Mouse (Mus musculus) MEL (cell line): ENCODE measurements around the gene Ctcf. TPM values are rescaled to one million over a fixed set of nuclear protein-coding genes. Genes with fewer than 3 reads are reported as not detected.

Experiments used
- DNase-seq: peaks from one replicate; pipeline ENCODE4 v3.0.0; 2011; ENCODE audit warnings: low read depth, low spot score
- H3K27ac ChIP-seq: 2 replicates; pipeline ENCODE4 v1.5.1; 2012; ENCODE audit warnings: low read depth, mild to moderate bottlenecking, control low read depth, low read length, moderate library complexity; ENCODE audit not compliant: control insufficient read depth
- H3K27me3 ChIP-seq, 2 experiments: fragments of 150-350 bp in 1 of 2; sonication (generic) in 1 of 2; 2 replicates each; pipeline ENCODE4 v1.6.1; 2012; ENCODE audit warnings: low read length in 2 of 2, mild to moderate bottlenecking in 2 of 2, improper control_type of control experiment in 1 of 2, moderate library complexity in 1 of 2; ENCODE audit not compliant: insufficient read depth in 2 of 2, control insufficient read depth in 1 of 2
- H3K36me3 ChIP-seq, 2 experiments: 2 replicates each; pipeline ENCODE4 v1.6.1; 2012 to 2014; ENCODE audit warnings: low read length in 2 of 2, improper control_type of control experiment in 1 of 2, inconsistent platforms in 1 of 2, mild to moderate bottlenecking in 1 of 2; ENCODE audit not compliant: insufficient read depth in 2 of 2, control insufficient read depth in 1 of 2
- H3K4me1 ChIP-seq, 2 experiments: fragments of 150-350 bp in 1 of 2; sonication (generic) in 1 of 2; 2 replicates each; pipeline ENCODE4 v1.6.1; 2012; ENCODE audit warnings: low read length in 2 of 2, improper control_type of control experiment in 1 of 2, mild to moderate bottlenecking in 1 of 2; ENCODE audit not compliant: insufficient read depth in 2 of 2, control insufficient read depth in 1 of 2
- H3K4me3 ChIP-seq, 2 experiments: fragments of 150-350 bp in 1 of 2; sonication (generic) in 1 of 2; 2 replicates each; pipeline ENCODE4 v1.5.1; 2012; ENCODE audit warnings: low read depth in 2 of 2, low read length in 2 of 2, mild to moderate bottlenecking in 2 of 2, moderate library complexity in 2 of 2, control low read depth in 1 of 2, improper control_type of control experiment in 1 of 2; ENCODE audit not compliant: control insufficient read depth in 1 of 2, insufficient read depth in 1 of 2
- H3K79me2 ChIP-seq: 2 replicates; pipeline ENCODE4 v1.6.1; 2012; ENCODE audit warnings: mild to moderate bottlenecking, low read length, moderate library complexity; ENCODE audit not compliant: control insufficient read depth, poor library complexity, insufficient read depth
- H3K9ac ChIP-seq: 2 replicates; pipeline ENCODE4 v1.6.1; 2012; ENCODE audit warnings: low read depth, mild to moderate bottlenecking, control low read depth, low read length, moderate library complexity; ENCODE audit not compliant: control insufficient read depth, poor library complexity, severe bottlenecking
- H3K9me3 ChIP-seq: fragments of 150-350 bp; sonication (generic); replicated peaks from 2 replicates; pipeline ENCODE4 v1.6.1; 2012; ENCODE audit warnings: mild to moderate bottlenecking, low read length, improper control_type of control experiment, moderate library complexity; ENCODE audit not compliant: insufficient read depth
- BHLHE40 ChIP-seq: IDR thresholded peaks from 2 replicates; pipeline ENCODE4 v1.6.1; 2012; ENCODE audit warnings: low read depth, mild to moderate bottlenecking, inconsistent platforms, low read length, improper control_type of control experiment, borderline replicate concordance
- ELF1 ChIP-seq: IDR thresholded peaks from 2 replicates; pipeline ENCODE4 v1.6.1; 2014; ENCODE audit warnings: low read depth, mild to moderate bottlenecking, inconsistent platforms, low read length, improper control_type of control experiment, moderate library complexity
- ETS1 ChIP-seq: IDR thresholded peaks from 2 replicates; pipeline ENCODE4 v1.6.1; 2012; ENCODE audit warnings: low read depth, mild to moderate bottlenecking, inconsistent platforms, low read length, improper control_type of control experiment, moderate library complexity
- GABPA ChIP-seq: IDR thresholded peaks from 2 replicates; pipeline ENCODE4 v1.6.1; 2012; ENCODE audit warnings: low read depth, mild to moderate bottlenecking, inconsistent platforms, low read length, improper control_type of control experiment, moderate library complexity
- GATA1 ChIP-seq: IDR thresholded peaks from 2 replicates; pipeline ENCODE4 v1.6.1; 2011; ENCODE audit warnings: low read depth, low read length, improper control_type of control experiment
- MAFK ChIP-seq: IDR thresholded peaks from 2 replicates; pipeline ENCODE4 v1.6.1; 2011; ENCODE audit warnings: low read depth, mild to moderate bottlenecking, low read length, improper control_type of control experiment, borderline replicate concordance
- MAX ChIP-seq: IDR thresholded peaks from 2 replicates; pipeline ENCODE4 v1.6.1; 2011; ENCODE audit warnings: low read length, improper control_type of control experiment
- MAZ ChIP-seq: IDR thresholded peaks from 2 replicates; pipeline ENCODE4 v1.6.1; 2012; ENCODE audit warnings: low read depth, mild to moderate bottlenecking, inconsistent platforms, low read length, improper control_type of control experiment
- MYB ChIP-seq: IDR thresholded peaks from 2 replicates; pipeline ENCODE4 v1.6.1; 2011; ENCODE audit warnings: mild to moderate bottlenecking, low read depth, low read length, improper control_type of control experiment
- MYC ChIP-seq: IDR thresholded peaks from 2 replicates; pipeline ENCODE4 v1.6.1; 2011; ENCODE audit warnings: low read depth, mild to moderate bottlenecking, low read length, improper control_type of control experiment, moderate library complexity
- NRF1 ChIP-seq: IDR thresholded peaks from 2 replicates; pipeline ENCODE4 v1.6.1; 2014; ENCODE audit warnings: low read depth, mild to moderate bottlenecking, inconsistent platforms, low read length, improper control_type of control experiment, moderate library complexity; ENCODE audit not compliant: poor library complexity, insufficient read depth, severe bottlenecking
- POLR2A ChIP-seq, 2 experiments: IDR thresholded peaks; 2 replicates each; pipeline ENCODE4 v1.6.1; 2011 to 2012; ENCODE audit warnings: low read length in 2 of 2, mild to moderate bottlenecking in 2 of 2, control low read depth in 1 of 2, improper control_type of control experiment in 1 of 2, low read depth in 1 of 2, moderate library complexity in 1 of 2; ENCODE audit not compliant: control insufficient read depth in 1 of 2, insufficient read depth in 1 of 2, poor library complexity in 1 of 2
- POLR2AphosphoS2 ChIP-seq: IDR thresholded peaks from 2 replicates; pipeline ENCODE4 v1.6.1; 2011; ENCODE audit warnings: low read length, improper control_type of control experiment
- RAD21 ChIP-seq: IDR thresholded peaks from 2 replicates; pipeline ENCODE4 v1.6.1; 2011; ENCODE audit warnings: mild to moderate bottlenecking, low read depth, low read length, improper control_type of control experiment
- SIN3A ChIP-seq: IDR thresholded peaks from 2 replicates; pipeline ENCODE4 v1.6.1; 2012; ENCODE audit warnings: low read length, improper control_type of control experiment, inconsistent platforms
- UBTF ChIP-seq: IDR thresholded peaks from 2 replicates; pipeline ENCODE4 v1.6.1; 2012; ENCODE audit warnings: low read depth, mild to moderate bottlenecking, inconsistent platforms, low read length, improper control_type of control experiment, moderate library complexity, borderline replicate concordance; ENCODE audit not compliant: insufficient read depth
- USF1 ChIP-seq: IDR thresholded peaks from 2 replicates; pipeline ENCODE4 v1.6.1; 2014; ENCODE audit warnings: low read depth, mild to moderate bottlenecking, inconsistent platforms, low read length, improper control_type of control experiment, moderate library complexity
- USF2 ChIP-seq, 2 experiments: IDR thresholded peaks; 2 replicates each; pipeline ENCODE4 v1.6.1; 2011 to 2012; ENCODE audit warnings: improper control_type of control experiment in 2 of 2, low read length in 2 of 2, borderline replicate concordance in 1 of 2, inconsistent platforms in 1 of 2, low read depth in 1 of 2, mild to moderate bottlenecking in 1 of 2; ENCODE audit not compliant: insufficient read depth in 1 of 2
- ZC3H11A ChIP-seq: IDR thresholded peaks from 2 replicates; pipeline ENCODE4 v1.6.1; 2012; ENCODE audit warnings: low read depth, mild to moderate bottlenecking, inconsistent platforms, low read length, improper control_type of control experiment
- ZMIZ1 ChIP-seq: IDR thresholded peaks from 2 replicates; pipeline ENCODE4 v1.6.1; 2012; ENCODE audit warnings: low read depth, mild to moderate bottlenecking, inconsistent platforms, low read length, improper control_type of control experiment, moderate library complexity
- polyA plus RNA-seq, 2 experiments: library from polyadenylated mRNA; stranded (reverse) in 1 of 2; unstranded in 1 of 2; fragments of >175 nt in 1 of 2; fragments of >200 nt in 1 of 2; gene quantifications; 2 replicates each; pipeline versions ENCODE4 v1.2.1 to v1.2.4; 2012; ENCODE audit warnings: low replicate concordance in 2 of 2, low read depth in 1 of 2; ENCODE audit not compliant: insufficient read length in 2 of 2, insufficient read depth in 1 of 2, missing spikeins in 1 of 2
- total RNA-seq: library from RNA; depleted of rRNA; stranded (reverse); fragments of 300-350 nt; gene quantifications from 2 replicates; pipeline ENCODE4 v1.2.3, GENCODE M21; 2012

Ctcf gene
- total and polyA plus RNA-seq, 3 experiments: 40.7 to 670 (median 87.1) TPM

GRCm38 (mm10) chr8:105620946-105621720 is 15.2 kb upstream of the Ctcf start:
- no peak overlapping the region for H3K4me3 ChIP-seq
- H3K36me3 ChIP-seq: peaks cover 0 to 15% of the 10 kb centered on the region in 2 experiments; a peak in 2 of 4 replicates
- H3K9me3 ChIP-seq: no peaks in the 10 kb centered on the region
- no peak for TF ChIP-seq MAFK
- TF ChIP-seq MAX: no peak
- no peak for TF ChIP-seq POLR2A (IDR thresholded peaks at IDR 0.05; ENCODE audit: control insufficient read depth in 1 of 2, insufficient read depth in 1 of 2, low read depth in 1 of 2, low read length in 2 of 2, poor library complexity in 1 of 2)
- TF ChIP-seq ETS1: no peak
- TF ChIP-seq NRF1: no peak
- TF ChIP-seq MYC: no peak
- no peak for TF ChIP-seq BHLHE40
- no peak for TF ChIP-seq UBTF
- TF ChIP-seq USF2 (IDR thresholded peaks at IDR 0.05; ENCODE audit: borderline replicate concordance in 1 of 2, insufficient read depth in 1 of 2, low read depth in 1 of 2, low read length in 2 of 2): no peak
- TF ChIP-seq ZC3H11A: no peak
- no peak for TF ChIP-seq POLR2AphosphoS2
- TF ChIP-seq ELF1: no peak
- no peak for TF ChIP-seq SIN3A
- TF ChIP-seq ZMIZ1: no peak
- TF ChIP-seq GABPA: no peak
- no peak for TF ChIP-seq USF1
- H3K27me3 ChIP-seq: no peaks in the 10 kb centered on the region
- no peak overlapping the region for H3K9ac ChIP-seq
- DNase-seq: no peak
- no peaks in the 10 kb centered on the region for H3K79me2 ChIP-seq
- H3K4me1 ChIP-seq: no peaks in the 10 kb centered on the region
- no peak overlapping the region for H3K27ac ChIP-seq

- Histone ChIP-seq H3K36me3 (peaks cover 0 to 10% of the 10 kb centered on the region in 2 experiments; a peak in 2 of 4 replicates), H3K4me1 (no peaks in the 10 kb centered on the region)
- no peak for DNase-seq
These were observed 14.5 kb upstream of the Ctcf start for GRCm38 (mm10) chr8:105621841-105622240.

More at GRCm38 (mm10) chr8:105621841-105622240, 14.5 kb upstream of the Ctcf start:
- no peak overlapping the region for H3K4me3 ChIP-seq
- TF ChIP-seq GATA1 (no peak), MAZ (no peak), GABPA (no peak), MYB (no peak), RAD21 (no peak), ETS1 (no peak)
- no peaks in the 10 kb centered on the region for H3K79me2 ChIP-seq
- H3K9me3 ChIP-seq: no peaks in the 10 kb centered on the region
- no peak overlapping the region for H3K9ac ChIP-seq
- H3K27ac ChIP-seq: no peak overlapping the region
- no peaks in the 10 kb centered on the region for H3K27me3 ChIP-seq
